Mouse (Mus musculus) 3134 (cell line): ENCODE results near the gene Lig4.

Experiments
- DNase-seq: peaks from one replicate; pipeline ENCODE4 v3.0.0-alpha.2; 2011; ENCODE audit warnings: low spot score; ENCODE audit not compliant: insufficient read length; ENCODE audit errors: extremely low read depth

Lig4 gene

GRCm38 (mm10) chr8:9932711-9933110 lies 44.8 kb downstream of the Lig4 start:
- no peak for DNase-seq

- DNase-seq: no peak
These were observed 47.6 kb downstream of the Lig4 start for GRCm38 (mm10) chr8:9929746-9930445.
